Mouse (Mus musculus): Measurements from ENCODE around the gene Faf2. TPM values are rescaled to one million over a fixed set of nuclear protein-coding genes. Genes with fewer than 3 reads are reported as not detected.

The Faf2 gene
- 67.4 and 71.9 TPM in 2 replicates for polyA plus RNA-seq (2015; fragmentation: Nextera tagmentation; extraction: Ambion mirVana)

DNA sequence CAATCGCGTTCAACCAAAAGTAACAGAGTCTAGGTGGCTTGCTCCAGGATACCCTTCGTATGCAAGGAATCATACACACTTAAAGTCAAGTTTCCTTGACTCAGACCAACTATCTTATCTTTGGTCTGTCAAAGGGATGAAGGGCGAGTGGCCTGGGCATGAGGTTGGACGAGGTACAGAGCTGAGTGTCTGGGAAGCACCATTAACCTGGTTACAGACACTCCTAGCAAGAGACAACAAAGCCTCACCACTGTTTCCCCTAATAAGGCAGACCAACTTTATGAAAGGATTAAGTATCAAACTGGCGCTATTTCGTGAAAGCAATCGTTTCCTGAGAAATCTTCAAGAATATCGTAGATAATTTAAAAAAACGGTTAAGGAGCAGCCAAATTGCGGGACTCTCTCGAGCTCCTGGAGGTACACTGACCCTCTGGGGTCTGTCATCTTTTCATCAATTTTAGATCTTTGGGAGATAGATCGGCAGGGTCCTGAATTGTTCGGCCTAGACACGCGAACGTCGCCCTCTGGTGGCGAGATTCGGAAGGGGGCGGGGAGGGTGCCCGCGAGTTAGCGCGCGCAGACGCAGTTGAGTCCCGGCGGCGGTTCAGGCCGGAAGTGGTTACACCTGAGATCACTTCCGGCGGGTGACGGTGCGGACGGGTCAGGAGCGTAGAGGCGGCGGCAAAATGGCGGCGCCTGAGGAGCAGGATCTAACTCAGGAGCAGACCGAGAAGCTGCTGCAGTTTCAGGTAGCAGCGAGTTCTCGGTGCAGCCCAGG is at the start of gene Faf2:
Faf2 (plus strand) TSS at position 630 of the 778 bp plus-strand sequence.
- peak within 1 kb of the TSS; percentile 98 for H3K4me3 ChIP-seq (replicated peaks; ENCODE audit: low read length)
- H3K4me1 ChIP-seq (ENCODE audit: control insufficient read depth, insufficient read depth, low read length): peaks cover 13% of the 10 kb centered on the region
- 10% methylated on average over 44 of the region's 44 CpGs for WGBS
- H3K36me3 ChIP-seq (ENCODE audit: control insufficient read depth, insufficient read depth, low read length): no peaks in the 10 kb centered on the region
- no peaks in the 10 kb centered on the region for H3K27me3 ChIP-seq (ENCODE audit: control insufficient read depth, insufficient read depth, low read length)
- peak within 1 kb of the TSS; percentile 95 for H3K4me2 ChIP-seq (ENCODE audit: low read depth, low read length)
- H3K9ac ChIP-seq (ENCODE audit: low read length): peak within 1 kb of the TSS; percentile 96
- ATAC-seq (ENCODE audit: insufficient read depth, low FRiP score): peak; percentile 98
- peak within 1 kb of the TSS; percentile 79 for H3K27ac ChIP-seq (ENCODE audit: low read length)
- no peaks in the 10 kb centered on the region for H3K9me3 ChIP-seq (replicated peaks; ENCODE audit: control insufficient read depth, low read length)

DNA sequence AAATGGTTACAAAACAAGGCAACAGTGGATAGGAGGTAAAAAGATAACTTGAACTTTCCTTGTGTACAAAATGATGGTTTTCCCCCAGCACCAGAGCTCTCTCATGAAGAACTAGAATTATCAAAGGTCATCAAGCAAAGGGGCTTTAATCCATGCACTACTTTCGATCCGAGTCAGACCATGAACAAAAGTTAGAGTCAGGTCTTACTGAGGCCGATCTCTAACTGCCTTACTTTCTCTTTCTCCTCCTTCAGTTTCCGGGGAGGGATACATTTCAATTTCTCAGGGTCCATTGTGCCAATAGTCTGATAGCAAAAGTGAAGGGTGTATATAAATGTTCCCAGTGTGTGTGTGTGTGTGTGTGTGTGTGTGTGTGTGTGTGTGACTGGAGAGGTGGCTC is 49.0 kb upstream of the Faf2 start:
- H3K4me2 ChIP-seq (ENCODE audit: low read depth, low read length): no peak overlapping the region
- no peaks in the 10 kb centered on the region for H3K36me3 ChIP-seq (ENCODE audit: control insufficient read depth, insufficient read depth, low read length)
- H3K4me3 ChIP-seq (replicated peaks; ENCODE audit: low read length): no peak overlapping the region
- 78% methylated on average over 4 of the region's 4 CpGs for WGBS
- no peak for ATAC-seq (ENCODE audit: insufficient read depth, low FRiP score)
- H3K27ac ChIP-seq (ENCODE audit: low read length): no peak overlapping the region
- peaks cover 8% of the 10 kb centered on the region for H3K4me1 ChIP-seq (ENCODE audit: control insufficient read depth, insufficient read depth, low read length)
- no peaks in the 10 kb centered on the region for H3K27me3 ChIP-seq (ENCODE audit: control insufficient read depth, insufficient read depth, low read length)
- H3K9me3 ChIP-seq (replicated peaks; ENCODE audit: control insufficient read depth, low read length): no peaks in the 10 kb centered on the region
- H3K9ac ChIP-seq (ENCODE audit: low read length): no peak overlapping the region

DNA sequence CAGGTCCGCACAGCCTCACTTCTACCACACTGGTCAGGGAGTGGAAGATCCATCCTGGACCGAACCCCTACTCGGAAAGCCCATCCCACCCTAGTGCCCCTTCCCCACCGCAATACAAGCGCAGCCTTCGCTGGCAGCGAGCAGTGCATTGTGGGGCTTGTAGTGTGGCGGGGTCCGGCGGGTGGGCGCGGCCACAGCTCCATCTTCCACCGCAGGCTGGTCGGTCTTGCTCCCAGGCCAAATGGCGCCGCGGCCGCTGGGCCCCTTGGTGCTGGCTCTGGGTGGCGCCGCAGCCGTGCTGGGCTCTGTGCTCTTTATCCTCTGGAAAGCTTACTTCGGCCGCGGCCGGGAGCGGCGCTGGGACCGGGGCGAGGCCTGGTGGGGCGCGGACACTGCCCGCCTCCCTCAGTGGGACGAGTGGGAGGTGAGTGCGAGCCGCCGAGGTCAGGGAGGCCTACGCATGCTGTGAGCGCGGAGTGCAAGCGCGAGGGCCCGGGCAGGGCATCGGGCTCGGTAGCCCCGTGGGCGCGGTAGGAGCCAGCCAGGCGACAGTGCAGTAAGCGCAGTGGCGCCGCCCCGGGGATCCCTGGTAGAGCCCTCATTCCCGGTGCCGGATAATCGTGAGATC is 46.6 kb upstream of the Faf2 start, which contains the start of gene Arl10:
Arl10 (plus strand) TSS at position 162 of the 628 bp plus-strand sequence.
- Histone ChIP-seq H3K27ac (ENCODE audit: low read length) (peak within 1 kb of the TSS; percentile 74), H3K36me3 (ENCODE audit: control insufficient read depth, insufficient read depth, low read length) (no peaks in the 10 kb centered on the region), H3K4me1 (ENCODE audit: control insufficient read depth, insufficient read depth, low read length) (peaks cover 8% of the 10 kb centered on the region), H3K27me3 (ENCODE audit: control insufficient read depth, insufficient read depth, low read length) (no peaks in the 10 kb centered on the region), H3K4me3 (replicated peaks; ENCODE audit: low read length) (peak within 1 kb of the TSS; percentile 69), H3K4me2 (ENCODE audit: low read depth, low read length) (peak within 1 kb of the TSS; percentile 66), H3K9ac (ENCODE audit: low read length) (peak within 1 kb of the TSS; percentile 86), H3K9me3 (replicated peaks; ENCODE audit: control insufficient read depth, low read length) (no peaks in the 10 kb centered on the region)
- under 1% methylated on average over 55 of the region's 55 CpGs for WGBS
- ATAC-seq (ENCODE audit: insufficient read depth, low FRiP score): peak; percentile 92

DNA sequence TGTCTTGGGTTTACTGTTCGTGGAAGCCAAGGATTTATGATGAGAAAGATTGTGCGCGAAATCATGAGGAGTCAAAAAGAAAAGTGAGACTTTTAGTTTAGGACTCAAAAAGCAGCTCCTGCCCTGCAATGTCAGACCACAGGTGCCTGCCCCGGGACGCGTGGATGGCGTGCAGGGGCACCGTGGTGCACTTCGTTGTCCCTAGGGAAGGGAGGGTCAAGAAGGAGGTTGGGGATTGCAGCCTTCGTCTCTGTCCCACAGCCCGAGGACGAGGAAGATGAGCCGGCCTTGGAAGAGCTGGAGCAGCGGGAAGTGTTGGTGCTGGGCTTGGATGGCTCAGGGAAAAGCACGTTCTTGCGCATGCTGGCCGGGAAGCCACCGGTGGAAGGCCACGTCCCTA is 46.1 kb upstream of the Faf2 start:
- H3K4me3 ChIP-seq (replicated peaks; ENCODE audit: low read length): peak overlapping the region; percentile 69
- no peak for ATAC-seq (ENCODE audit: insufficient read depth, low FRiP score)
- H3K36me3 ChIP-seq (ENCODE audit: control insufficient read depth, insufficient read depth, low read length): 0 out of 2 replicates have a peak, but pooled peaks cover under 1% of the 10 kb centered on the region
- H3K27ac ChIP-seq (ENCODE audit: low read length): peak overlapping the region; percentile 74; the same call in 1 of the 2 replicates
- H3K9ac ChIP-seq (ENCODE audit: low read length): peak overlapping the region; percentile 86
- no peaks in the 10 kb centered on the region for H3K9me3 ChIP-seq (replicated peaks; ENCODE audit: control insufficient read depth, low read length)
- H3K27me3 ChIP-seq (ENCODE audit: control insufficient read depth, insufficient read depth, low read length): no peaks in the 10 kb centered on the region
- peaks cover 8% of the 10 kb centered on the region for H3K4me1 ChIP-seq (ENCODE audit: control insufficient read depth, insufficient read depth, low read length)
- 1% methylated on average over 19 of the region's 19 CpGs for WGBS
- H3K4me2 ChIP-seq (ENCODE audit: low read depth, low read length): peak overlapping the region; percentile 66

DNA sequence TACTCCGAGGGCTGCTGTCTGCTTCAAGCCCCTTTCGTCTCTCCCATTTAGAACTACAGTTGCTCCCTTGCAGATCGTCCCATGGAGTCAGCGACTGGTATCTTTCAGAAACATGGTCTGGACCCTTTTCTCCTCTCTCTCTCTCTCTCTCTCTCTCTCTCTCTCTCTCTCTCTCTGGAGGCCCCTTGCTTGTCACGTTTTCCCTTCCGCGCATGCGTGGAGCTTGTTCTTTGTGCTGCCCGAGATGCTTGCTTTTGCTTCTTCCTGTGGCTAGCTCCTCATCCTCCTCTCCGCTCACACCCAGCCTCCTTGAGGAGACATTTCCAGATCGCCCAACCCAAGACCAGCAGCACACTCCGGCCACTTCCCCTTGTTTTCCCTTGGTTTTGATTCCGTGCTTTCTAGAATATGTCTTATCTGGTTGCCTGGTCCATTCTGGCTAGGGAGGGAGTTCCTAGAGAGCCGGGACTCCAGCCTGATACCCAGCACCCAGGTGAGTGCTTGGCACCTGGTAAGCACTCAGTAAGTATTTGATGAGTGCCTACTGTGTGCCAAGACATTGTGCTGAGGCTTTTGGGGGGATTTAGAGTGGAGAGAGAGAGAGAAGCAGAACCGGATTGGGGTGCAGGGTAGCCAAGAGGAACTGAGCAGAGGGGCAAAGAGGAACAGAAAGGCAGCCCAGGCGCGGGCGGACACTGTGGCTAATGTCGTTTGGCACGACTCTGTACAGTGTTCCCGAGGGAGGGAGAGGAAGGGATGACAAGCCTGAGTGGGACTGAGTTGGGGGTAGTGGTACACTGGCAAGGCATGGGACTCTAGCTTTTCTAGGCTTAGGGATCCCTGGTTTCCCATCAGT is 43.7 kb upstream of the Faf2 start:
- ATAC-seq (ENCODE audit: insufficient read depth, low FRiP score): no peak
- WGBS: 85% methylated on average over 21 of the region's 21 CpGs
- no peaks in the 10 kb centered on the region for H3K9me3 ChIP-seq (replicated peaks; ENCODE audit: control insufficient read depth, low read length)
- H3K4me1 ChIP-seq (ENCODE audit: control insufficient read depth, insufficient read depth, low read length): peaks cover 13% of the 10 kb centered on the region
- peaks cover 12% of the 10 kb centered on the region; the same call in 1 of the 2 replicates for H3K36me3 ChIP-seq (ENCODE audit: control insufficient read depth, insufficient read depth, low read length)
- no peak overlapping the region for H3K4me3 ChIP-seq (replicated peaks; ENCODE audit: low read length)
- H3K27ac ChIP-seq (ENCODE audit: low read length): no peak overlapping the region
- H3K27me3 ChIP-seq (ENCODE audit: control insufficient read depth, insufficient read depth, low read length): no peaks in the 10 kb centered on the region
- H3K9ac ChIP-seq (ENCODE audit: low read length): no peak overlapping the region
- no peak overlapping the region for H3K4me2 ChIP-seq (ENCODE audit: low read depth, low read length)

DNA sequence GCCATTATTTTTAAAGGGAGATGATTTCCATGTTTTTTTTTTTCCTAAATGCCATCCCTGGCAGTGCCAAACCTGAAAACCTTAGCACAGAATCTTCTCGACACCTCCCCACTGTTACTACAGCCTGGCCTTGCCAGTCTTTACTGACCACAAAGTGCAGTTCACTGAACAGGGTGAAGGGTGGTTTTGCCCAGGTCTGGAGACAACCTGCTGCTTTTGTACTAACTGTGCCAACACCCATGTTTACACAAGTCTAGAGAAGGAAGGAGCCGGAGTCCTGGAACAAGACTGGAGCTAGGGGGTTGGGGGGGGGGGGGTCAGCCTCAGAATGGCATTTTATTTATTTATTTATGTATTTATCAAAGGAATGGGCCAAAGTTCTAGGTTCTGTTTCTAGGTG is 40.2 kb upstream of the Faf2 start:
- peak; percentile 65; the same call in 1 of the 2 replicates for ATAC-seq (ENCODE audit: insufficient read depth, low FRiP score)
- H3K27me3 ChIP-seq (ENCODE audit: control insufficient read depth, insufficient read depth, low read length): no peaks in the 10 kb centered on the region
- no peak overlapping the region for H3K4me3 ChIP-seq (replicated peaks; ENCODE audit: low read length)
- peak overlapping the region; percentile 73 for H3K27ac ChIP-seq (ENCODE audit: low read length)
- no peak overlapping the region for H3K4me2 ChIP-seq (ENCODE audit: low read depth, low read length)
- H3K4me1 ChIP-seq (ENCODE audit: control insufficient read depth, insufficient read depth, low read length): peaks cover 6% of the 10 kb centered on the region
- no peaks in the 10 kb centered on the region for H3K9me3 ChIP-seq (replicated peaks; ENCODE audit: control insufficient read depth, low read length)
- H3K9ac ChIP-seq (ENCODE audit: low read length): no peak overlapping the region
- H3K36me3 ChIP-seq (ENCODE audit: control insufficient read depth, insufficient read depth, low read length): peaks cover 23% of the 10 kb centered on the region
- 47% methylated on average over 2 of the region's 2 CpGs for WGBS

DNA sequence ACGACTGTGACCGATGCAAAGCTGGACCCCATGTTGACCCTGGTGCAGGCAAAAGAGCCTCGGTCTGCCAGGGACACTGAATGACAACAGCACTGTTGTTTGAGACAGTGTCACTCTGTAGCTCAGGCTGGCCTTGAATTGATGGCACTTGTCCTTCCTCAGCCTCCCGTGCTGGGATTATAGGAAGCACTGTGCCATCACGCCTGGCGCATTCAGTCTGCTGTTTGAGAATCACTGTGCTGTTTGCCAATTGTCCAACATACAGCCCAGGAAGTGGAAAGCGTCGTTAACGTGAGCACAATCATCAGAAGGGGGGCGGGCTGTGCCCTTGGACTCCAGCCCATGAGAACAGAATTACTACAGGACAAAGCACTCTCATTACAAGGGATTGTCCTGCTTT is 39.5 kb upstream of the Faf2 start:
- 67% methylated on average over 10 of the region's 10 CpGs for WGBS
- Histone ChIP-seq H3K27ac (ENCODE audit: low read length) (peak overlapping the region; percentile 34; the same call in 1 of the 2 replicates), H3K36me3 (ENCODE audit: control insufficient read depth, insufficient read depth, low read length) (peaks cover 23% of the 10 kb centered on the region), H3K4me2 (ENCODE audit: low read depth, low read length) (no peak overlapping the region), H3K9ac (ENCODE audit: low read length) (no peak overlapping the region), H3K9me3 (replicated peaks; ENCODE audit: control insufficient read depth, low read length) (no peaks in the 10 kb centered on the region), H3K27me3 (ENCODE audit: control insufficient read depth, insufficient read depth, low read length) (no peaks in the 10 kb centered on the region), H3K4me3 (replicated peaks; ENCODE audit: low read length) (no peak overlapping the region), H3K4me1 (ENCODE audit: control insufficient read depth, insufficient read depth, low read length) (peaks cover 5% of the 10 kb centered on the region; the same call in 1 of the 2 replicates)
- ATAC-seq (ENCODE audit: insufficient read depth, low FRiP score): no peak

DNA sequence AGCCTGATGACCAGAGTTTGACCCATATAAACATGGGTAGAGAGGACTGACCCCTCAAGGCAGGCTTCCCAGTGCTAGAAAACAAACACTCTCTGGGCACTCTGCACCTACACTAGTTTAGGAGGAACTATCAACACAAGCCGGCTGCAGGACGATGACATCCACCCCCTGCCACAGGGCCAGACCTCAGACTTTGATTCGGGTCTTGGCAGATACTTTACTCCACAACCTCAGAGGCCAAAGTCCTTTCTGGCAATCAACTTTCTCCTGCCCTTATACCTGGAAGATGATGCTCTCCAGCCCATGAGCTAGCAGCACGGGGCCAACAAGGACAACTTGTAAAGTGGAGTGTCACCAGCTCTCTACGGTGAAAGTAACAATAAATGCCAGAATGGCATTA is 38.7 kb upstream of the Faf2 start:
- H3K4me1 ChIP-seq (ENCODE audit: control insufficient read depth, insufficient read depth, low read length): peaks cover 5% of the 10 kb centered on the region; the same call in 1 of the 2 replicates
- no peak for ATAC-seq (ENCODE audit: insufficient read depth, low FRiP score)
- no peaks in the 10 kb centered on the region for H3K27me3 ChIP-seq (ENCODE audit: control insufficient read depth, insufficient read depth, low read length)
- no peak overlapping the region for H3K27ac ChIP-seq (ENCODE audit: low read length)
- WGBS: 81% methylated on average over 5 of the region's 5 CpGs
- H3K4me2 ChIP-seq (ENCODE audit: low read depth, low read length): no peak overlapping the region
- no peak overlapping the region for H3K9ac ChIP-seq (ENCODE audit: low read length)
- H3K4me3 ChIP-seq (replicated peaks; ENCODE audit: low read length): no peak overlapping the region
- no peaks in the 10 kb centered on the region for H3K9me3 ChIP-seq (replicated peaks; ENCODE audit: control insufficient read depth, low read length)
- peaks cover 23% of the 10 kb centered on the region for H3K36me3 ChIP-seq (ENCODE audit: control insufficient read depth, insufficient read depth, low read length)

All from stomach, embryonic 16.5 days (tissue).